Mouse (Mus musculus): ENCODE results near the gene Gm21958. TPM values are rescaled to one million over a fixed set of nuclear protein-coding genes. Genes with fewer than 3 reads are reported as not detected.

The Gm21958 gene
- total and polyA plus RNA-seq, 3 experiments, result not detected

- intact Hi-C loops (cut with DNase I), result no loop called here
Measured at GRCm38 (mm10) chr3:54736101-54736927, 22.2 kb upstream of the Gm21958 start.

GRCm38 (mm10) chr3:54735247-54736046 lies 21.3 kb upstream of the Gm21958 start, which contains the start of the genes Exosc8 and Alg5:
Gene Exosc8, minus strand, starts transcription at chr3:54735393.
Gene Alg5, plus strand, starts transcription at chr3:54735539.
- Histone ChIP-seq H3K4me1 (ENCODE audit: control insufficient read depth, insufficient read depth, low read length) (peaks cover 1% of the 10 kb centered on the region; the same call in 1 of the 2 replicates), H3K9ac (ENCODE audit: low read depth, low read length) (peak within 1 kb of the TSS; percentile 80), H3K27me3 (ENCODE audit: control insufficient read depth, insufficient read depth, low read length) (no peaks in the 10 kb centered on the region), H3K27ac (peak within 1 kb of the TSS; percentile 99), H3K36me3 (ENCODE audit: control insufficient read depth, insufficient read depth, low read length) (no peaks in the 10 kb centered on the region), H3K4me3 (peak within 1 kb of the TSS; percentile 92), H3K79me2 (replicated peaks; ENCODE audit: control insufficient read depth, insufficient read depth, low read length) (no peaks in the 10 kb centered on the region)
- DNase-seq, result peak; percentile 92 to 99
- WGBS, result under 1% methylated on average over 57 of the region's 65 CpGs
- intact Hi-C loops (cut with DNase I), result loop anchor here (2.0 kb wide), 2 partner anchors 43 to 71 kb away; partner anchors contain the start of genes Rfxap and Supt20
- TF ChIP-seq POLR2A (IDR thresholded peaks at IDR 0.05; ENCODE audit: insufficient read depth, low read depth, low read length), result peak; percentile 57
- TF ChIP-seq CTCF (IDR thresholded peaks at IDR 0.05), result peak; percentile 83
- no peak for TF ChIP-seq EP300 (IDR thresholded peaks at IDR 0.05; ENCODE audit: insufficient read depth, low read depth, low read length)

More at GRCm38 (mm10) chr3:54736101-54736927, 22.2 kb upstream of the Gm21958 start:
- Histone ChIP-seq H3K79me2 (replicated peaks; ENCODE audit: control insufficient read depth, insufficient read depth, low read length) (no peaks in the 10 kb centered on the region), H3K27ac (peak overlapping the region; percentile 99; the same call in 1 of the 2 replicates), H3K4me3 (peak overlapping the region; percentile 92), H3K36me3 (ENCODE audit: control insufficient read depth, insufficient read depth, low read length) (no peaks in the 10 kb centered on the region), H3K27me3 (ENCODE audit: control insufficient read depth, insufficient read depth, low read length) (no peaks in the 10 kb centered on the region), H3K4me1 (ENCODE audit: control insufficient read depth, insufficient read depth, low read length) (peaks cover 1% of the 10 kb centered on the region; the same call in 1 of the 2 replicates), H3K9ac (ENCODE audit: low read depth, low read length) (peak overlapping the region; percentile 58)
- no peak for TF ChIP-seq POLR2A (IDR thresholded peaks at IDR 0.05; ENCODE audit: insufficient read depth, low read depth, low read length)
- no peak for TF ChIP-seq CTCF (IDR thresholded peaks at IDR 0.05)
- TF ChIP-seq EP300 (IDR thresholded peaks at IDR 0.05; ENCODE audit: insufficient read depth, low read depth, low read length), result no peak
- no peak for DNase-seq
- WGBS, result 47% methylated on average over 18 of the region's 18 CpGs

DNA sequence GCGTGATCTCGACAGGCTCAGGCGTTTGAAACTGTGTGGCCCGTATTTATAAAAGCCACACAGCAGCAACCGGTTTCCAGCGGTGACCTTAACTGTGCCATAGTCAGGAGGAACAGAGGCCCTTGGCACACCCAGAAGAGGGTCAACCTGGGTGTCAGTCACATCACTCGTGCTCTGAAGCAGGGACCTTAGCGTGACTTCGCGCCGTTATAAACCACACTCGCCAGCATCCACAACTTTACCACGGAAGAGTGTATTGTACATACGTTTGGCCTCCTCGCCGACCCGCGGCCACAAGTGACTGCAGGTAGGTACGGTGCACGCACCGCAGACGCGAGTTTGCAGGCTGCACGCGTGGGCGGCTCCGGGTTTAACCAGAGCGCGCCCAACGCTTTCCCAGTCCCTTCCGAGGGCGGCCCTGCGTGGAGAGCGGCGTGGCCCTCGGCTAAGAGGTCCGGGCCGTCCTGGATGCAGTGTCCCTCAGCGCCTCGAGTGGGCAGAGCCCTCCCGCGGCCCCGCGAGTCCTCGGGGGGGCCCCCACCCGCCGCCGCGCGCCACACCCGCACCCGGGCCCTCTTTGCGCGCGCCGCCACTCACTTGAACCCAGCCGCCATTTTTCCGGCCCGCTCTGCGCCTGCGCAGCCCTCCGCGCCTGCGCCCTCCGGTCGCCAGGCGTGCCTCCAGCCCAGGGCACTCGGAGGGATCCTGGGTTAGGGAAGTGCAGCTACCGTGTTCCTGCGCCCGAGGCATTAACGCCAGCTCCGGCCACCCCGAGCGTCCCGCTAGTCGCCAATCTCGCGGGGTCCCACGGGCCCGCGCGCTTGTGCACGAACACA lies 20.5 kb upstream of the Gm21958 start:
- peak; percentile 93 to 95 for DNase-seq
- Histone ChIP-seq H3K27ac (peak overlapping the region; percentile 99), H3K4me1 (ENCODE audit: control insufficient read depth, insufficient read depth, low read length) (peaks cover 1% of the 10 kb centered on the region; the same call in 1 of the 2 replicates), H3K79me2 (replicated peaks; ENCODE audit: control insufficient read depth, insufficient read depth, low read length) (no peaks in the 10 kb centered on the region), H3K27me3 (ENCODE audit: control insufficient read depth, insufficient read depth, low read length) (no peaks in the 10 kb centered on the region), H3K36me3 (ENCODE audit: control insufficient read depth, insufficient read depth, low read length) (0 out of 2 replicates have a peak, but pooled peaks cover 2% of the 10 kb centered on the region), H3K9ac (ENCODE audit: low read depth, low read length) (peak overlapping the region; percentile 80), H3K4me3 (peak overlapping the region; percentile 92)
- intact Hi-C loops (cut with DNase I), result loop anchor here (2.0 kb wide), 2 partner anchors 42 to 72 kb away; partner anchors contain the start of genes Rfxap and Supt20
- WGBS, result under 1% methylated on average over 84 of the region's 84 CpGs
- TF ChIP-seq CTCF (IDR thresholded peaks at IDR 0.05) (no peak), POLR2A (IDR thresholded peaks at IDR 0.05; ENCODE audit: insufficient read depth, low read depth, low read length) (peak; percentile 90)

DNA sequence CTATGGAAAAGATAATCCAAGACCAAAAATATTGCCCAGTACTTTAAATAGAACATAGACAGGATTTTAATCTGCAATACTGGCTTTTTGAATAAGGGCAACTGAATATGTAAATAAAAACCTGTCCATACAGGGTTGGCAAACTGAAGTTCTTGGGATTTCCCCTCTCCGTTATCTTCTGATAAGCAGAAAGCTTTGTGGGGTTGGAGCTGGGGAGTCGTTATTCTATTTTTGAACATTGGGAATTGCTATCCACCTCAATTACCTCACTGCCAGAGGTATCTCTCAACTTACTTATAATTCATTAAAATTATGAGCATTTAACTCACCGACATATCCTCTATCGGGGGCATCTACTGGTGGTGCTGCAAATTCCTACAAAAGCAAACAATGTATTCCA lies 18.2 kb upstream of the Gm21958 start:
- peaks cover 1% of the 10 kb centered on the region; the same call in 1 of the 2 replicates for H3K4me1 ChIP-seq (ENCODE audit: control insufficient read depth, insufficient read depth, low read length)
- peaks cover 3% of the 10 kb centered on the region; the same call in 1 of the 2 replicates for H3K36me3 ChIP-seq (ENCODE audit: control insufficient read depth, insufficient read depth, low read length)

GRCm38 (mm10) chr3:54731626-54732150 lies 17.5 kb upstream of the Gm21958 start:
- 88% methylated on average over 8 of the region's 8 CpGs for WGBS
- Histone ChIP-seq H3K9ac (ENCODE audit: low read depth, low read length) (no peak overlapping the region), H3K27me3 (ENCODE audit: control insufficient read depth, insufficient read depth, low read length) (no peaks in the 10 kb centered on the region), H3K4me1 (ENCODE audit: control insufficient read depth, insufficient read depth, low read length) (peaks cover 1% of the 10 kb centered on the region; the same call in 1 of the 2 replicates), H3K27ac (no peak overlapping the region), H3K4me3 (no peak overlapping the region), H3K36me3 (ENCODE audit: control insufficient read depth, insufficient read depth, low read length) (peaks cover 3% of the 10 kb centered on the region; the same call in 1 of the 2 replicates), H3K79me2 (replicated peaks; ENCODE audit: control insufficient read depth, insufficient read depth, low read length) (no peaks in the 10 kb centered on the region)
- intact Hi-C loops (cut with DNase I), result no loop called here
- TF ChIP-seq EP300 (IDR thresholded peaks at IDR 0.05; ENCODE audit: insufficient read depth, low read depth, low read length) (no peak), CTCF (IDR thresholded peaks at IDR 0.05) (no peak), POLR2A (IDR thresholded peaks at IDR 0.05; ENCODE audit: insufficient read depth, low read depth, low read length) (no peak)
- DNase-seq, result no peak

More for the DNA sequence above, 18.2 kb upstream of the Gm21958 start:
- no peaks in the 10 kb centered on the region for H3K27me3 ChIP-seq (ENCODE audit: control insufficient read depth, insufficient read depth, low read length)
- TF ChIP-seq CTCF (IDR thresholded peaks at IDR 0.05), result no peak
- TF ChIP-seq EP300 (IDR thresholded peaks at IDR 0.05; ENCODE audit: insufficient read depth, low read depth, low read length), result no peak
- no peak for TF ChIP-seq POLR2A (IDR thresholded peaks at IDR 0.05; ENCODE audit: insufficient read depth, low read depth, low read length)
- intact Hi-C loops (cut with DNase I), result no loop called here
- DNase-seq, result no peak
- H3K4me3 ChIP-seq, result no peak overlapping the region
- WGBS, result 74% methylated on average over 4 of the region's 4 CpGs
- no peaks in the 10 kb centered on the region for H3K79me2 ChIP-seq (replicated peaks; ENCODE audit: control insufficient read depth, insufficient read depth, low read length)
- H3K27ac ChIP-seq, result no peak overlapping the region
- no peak overlapping the region for H3K9ac ChIP-seq (ENCODE audit: low read depth, low read length)
